Mouse (Mus musculus) lung, postnatal 14 days (tissue): Measurements from ENCODE around the gene Larp7.

Source experiments
- DNase-seq: peaks from one replicate; pipeline ENCODE4 v3.0.0; 2021

The Larp7 gene

GRCm38 (mm10) chr3:127511786-127512746, 41.1 kb downstream of the Larp7 start:
- no peak for DNase-seq

DNA sequence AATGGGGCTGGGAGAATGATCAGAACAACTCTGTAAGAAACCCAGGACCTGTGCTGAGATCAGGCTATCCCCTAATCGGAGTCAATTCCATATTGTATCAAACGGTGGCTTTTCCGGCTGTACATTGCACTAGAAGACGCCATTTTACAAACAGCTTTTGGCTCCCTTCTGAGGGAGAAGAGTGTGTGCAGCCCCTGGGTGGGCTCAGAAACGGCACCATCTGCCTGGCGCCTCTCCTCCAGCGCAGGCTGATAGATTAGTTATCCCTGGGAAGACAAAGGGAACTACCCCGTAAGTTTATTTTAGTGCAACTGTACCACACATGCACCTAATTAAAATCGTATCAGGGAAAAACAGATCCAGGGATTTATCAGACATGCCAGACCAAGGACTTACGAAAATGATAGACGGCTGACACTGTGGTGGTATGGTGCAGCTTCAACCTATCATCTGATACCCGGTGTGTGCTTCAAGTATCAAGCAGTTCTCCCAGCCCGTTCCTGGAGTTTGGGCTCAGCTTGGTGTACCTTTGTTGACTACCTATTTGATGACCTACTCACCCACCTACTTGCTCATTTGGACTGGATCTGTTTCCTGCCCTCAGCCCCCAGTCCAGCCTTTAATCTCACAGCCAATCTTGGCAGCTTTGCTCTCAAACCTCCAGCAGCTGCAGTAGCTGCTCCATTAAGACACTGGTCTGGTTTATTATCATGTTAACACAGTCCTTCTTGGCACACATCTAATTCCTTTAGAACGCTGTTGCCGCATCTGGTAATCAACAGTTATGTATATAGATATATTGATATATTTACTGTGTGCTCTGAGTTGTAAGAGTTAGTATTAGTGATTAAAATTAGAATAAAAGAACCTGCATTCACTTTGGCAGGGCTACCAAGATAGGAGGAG, 45.0 kb downstream of the Larp7 start:
- no peak for DNase-seq

DNA sequence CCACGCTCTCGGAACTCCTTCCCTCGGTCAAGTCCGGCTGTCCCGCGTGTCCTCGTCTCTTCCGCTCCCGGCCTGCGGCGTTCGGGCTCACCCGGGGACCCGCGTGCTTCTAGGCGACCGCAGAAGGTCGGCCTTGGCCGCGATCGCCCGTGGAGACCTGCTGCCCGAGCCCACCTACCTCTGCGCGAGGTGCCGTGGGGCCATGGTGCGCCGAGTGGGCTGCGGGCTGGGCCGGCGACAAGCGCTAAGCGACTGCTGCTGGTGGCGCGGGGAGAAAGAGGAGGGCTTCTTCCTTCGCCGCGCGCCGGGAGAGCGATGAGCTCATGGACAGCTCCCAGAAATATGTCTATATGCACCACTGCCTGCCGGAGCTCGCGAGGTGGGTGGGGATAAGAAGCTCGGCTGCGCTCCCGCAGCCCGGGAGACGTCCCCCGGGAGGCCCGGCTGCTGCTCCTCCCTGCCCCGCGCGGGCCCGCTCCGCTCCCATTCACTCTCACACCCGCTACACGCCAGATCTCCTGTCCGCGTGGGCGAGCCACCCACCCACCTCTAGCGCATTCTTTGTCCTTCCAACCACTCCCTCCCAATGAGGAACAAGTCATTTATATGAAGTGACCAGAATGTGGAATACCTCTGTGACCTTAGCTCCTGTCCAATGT, 54.3 kb downstream of the Larp7 start, which contains the start of gene Ank2:
Gene Ank2 (minus strand): TSS at position 609 of the 659 bp plus-strand sequence.
- peak; percentile 7 for DNase-seq

DNA sequence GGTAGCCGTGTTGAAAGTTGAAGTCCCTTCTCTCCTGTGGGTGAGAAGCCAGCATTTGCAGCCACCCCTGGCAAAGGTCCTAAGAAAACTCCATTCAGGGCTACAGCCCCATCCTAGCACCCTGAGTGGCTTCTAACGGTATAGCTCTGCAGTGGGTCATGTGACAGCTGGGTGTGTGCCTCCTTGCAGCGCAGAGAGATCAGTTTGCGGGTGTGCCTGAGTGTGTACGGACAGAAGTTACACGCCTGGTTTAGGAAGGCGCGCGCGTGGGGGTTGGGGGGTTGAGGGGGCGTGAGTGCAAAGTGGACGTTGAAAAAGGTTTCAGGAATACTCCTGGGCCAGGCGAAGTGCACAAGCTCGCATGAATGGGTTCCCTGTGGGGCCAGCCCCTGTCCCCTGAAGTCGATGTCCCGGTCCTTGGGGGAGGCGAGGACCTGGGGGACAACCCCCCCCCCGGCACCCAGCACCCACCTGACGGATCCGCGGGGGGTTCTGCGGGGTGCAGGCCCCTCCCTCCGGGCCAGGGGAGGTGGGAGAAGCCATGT, 54.9 kb downstream of the Larp7 start:
- DNase-seq, result no peak

DNA sequence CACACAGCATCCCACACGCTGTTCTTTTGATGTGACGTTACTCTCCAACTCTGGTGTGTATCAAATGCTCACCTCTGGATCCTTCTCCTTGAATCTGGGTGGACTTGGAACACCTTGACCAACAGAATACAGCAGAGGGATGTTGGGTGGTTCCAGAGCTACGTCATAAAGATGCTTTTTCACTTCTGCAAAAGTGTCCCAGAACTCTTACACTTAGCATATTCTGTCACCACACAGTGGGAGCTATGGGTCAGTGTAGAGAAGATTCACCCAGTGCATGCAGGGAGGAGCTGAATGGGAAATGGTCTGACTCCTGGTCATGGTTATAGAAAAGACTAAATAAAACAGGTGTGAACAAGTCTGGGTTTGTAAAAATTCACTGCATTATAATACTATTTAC, 60.5 kb downstream of the Larp7 start:
- DNase-seq, result no peak

DNA sequence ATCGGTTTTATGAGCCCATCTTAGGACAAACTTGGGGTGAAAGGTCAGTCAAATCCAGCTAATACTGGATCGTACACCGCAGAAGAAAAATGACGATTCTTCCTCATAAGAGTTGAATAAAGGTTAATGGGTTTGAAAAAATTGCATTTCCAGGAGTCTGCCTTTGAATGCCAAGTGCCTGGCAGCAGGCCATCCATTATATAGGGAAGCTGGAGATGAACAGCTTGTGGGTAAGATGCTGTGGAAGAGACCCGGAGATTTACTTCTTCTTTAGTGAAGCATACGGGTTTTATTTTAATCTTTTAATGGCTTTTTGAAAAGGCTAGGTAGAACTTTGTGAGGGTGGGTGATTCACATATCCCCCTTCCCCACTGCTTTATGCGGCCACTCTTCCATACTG, 65.8 kb downstream of the Larp7 start:
- no peak for DNase-seq
